Mouse (Mus musculus): ENCODE data around the gene Tbc1d30.

Tbc1d30 gene

GRCm38 (mm10) chr10:121268771-121269170 is 82.3 kb downstream of the Tbc1d30 start:
- DNase-seq (ENCODE audit: low read depth, low spot score) = no peak

- DNase-seq (ENCODE audit: low read depth, low spot score) = no peak
Observed at GRCm38 (mm10) chr10:121264204-121264575, 86.9 kb downstream of the Tbc1d30 start.

- no peak for DNase-seq (ENCODE audit: low read depth, low spot score)
Observed at GRCm38 (mm10) chr10:121263520-121264203, 87.4 kb downstream of the Tbc1d30 start.

- DNase-seq (ENCODE audit: low read depth, low spot score) = no peak
Observed at GRCm38 (mm10) chr10:121262206-121262605, 88.9 kb downstream of the Tbc1d30 start.

GRCm38 (mm10) chr10:121261036-121261592 is 90.0 kb downstream of the Tbc1d30 start:
- DNase-seq (ENCODE audit: low read depth, low spot score) = no peak

GRCm38 (mm10) chr10:121256115-121256825 is 94.8 kb downstream of the Tbc1d30 start:
- peak; percentile 87 for DNase-seq (ENCODE audit: low read depth, low spot score)

GRCm38 (mm10) chr10:121255465-121255864 is 95.6 kb downstream of the Tbc1d30 start:
- no peak for DNase-seq (ENCODE audit: low read depth, low spot score)

- DNase-seq (ENCODE audit: low read depth, low spot score) = no peak
Observed at GRCm38 (mm10) chr10:121254343-121254742, 96.7 kb downstream of the Tbc1d30 start.

GRCm38 (mm10) chr10:121252781-121253180 is 98.3 kb downstream of the Tbc1d30 start:
- DNase-seq (ENCODE audit: low read depth, low spot score) = no peak

- no peak for DNase-seq (ENCODE audit: low read depth, low spot score)
Observed at GRCm38 (mm10) chr10:121251191-121251590, 99.9 kb downstream of the Tbc1d30 start.

- DNase-seq (ENCODE audit: low read depth, low spot score) = no peak
Observed at GRCm38 (mm10) chr10:121249820-121250219, 101.3 kb downstream of the Tbc1d30 start.

- DNase-seq (ENCODE audit: low read depth, low spot score) = no peak
Observed at GRCm38 (mm10) chr10:121247545-121247944, 103.5 kb downstream of the Tbc1d30 start.

- no peak for DNase-seq (ENCODE audit: low read depth, low spot score)
Observed at GRCm38 (mm10) chr10:121246971-121247370, 104.1 kb downstream of the Tbc1d30 start.

- no peak for DNase-seq (ENCODE audit: low read depth, low spot score)
Observed at GRCm38 (mm10) chr10:121243373-121244207, 107.5 kb downstream of the Tbc1d30 start.

GRCm38 (mm10) chr10:121242596-121242995 is 108.5 kb downstream of the Tbc1d30 start:
- DNase-seq (ENCODE audit: low read depth, low spot score) = no peak

- no peak for DNase-seq (ENCODE audit: low read depth, low spot score)
Observed at GRCm38 (mm10) chr10:121239065-121239464, 112.0 kb downstream of the Tbc1d30 start.

- no peak for DNase-seq (ENCODE audit: low read depth, low spot score)
Observed at GRCm38 (mm10) chr10:121238551-121238950, 112.5 kb downstream of the Tbc1d30 start.

- DNase-seq (ENCODE audit: low read depth, low spot score) = no peak
Observed at GRCm38 (mm10) chr10:121237377-121237776, 113.7 kb downstream of the Tbc1d30 start.

- no peak for DNase-seq (ENCODE audit: low read depth, low spot score)
Observed at GRCm38 (mm10) chr10:121235167-121235824, 115.8 kb downstream of the Tbc1d30 start.

GRCm38 (mm10) chr10:121234476-121234875 is 116.6 kb downstream of the Tbc1d30 start:
- no peak for DNase-seq (ENCODE audit: low read depth, low spot score)

GRCm38 (mm10) chr10:121228422-121228953 is 122.6 kb downstream of the Tbc1d30 start:
- no peak for DNase-seq (ENCODE audit: low read depth, low spot score)
